Mouse (Mus musculus) intestine, postnatal 0 days (tissue): Measurements from ENCODE around the gene Dnali1. TPM values are rescaled to one million over a fixed set of nuclear protein-coding genes. Genes with fewer than 3 reads are reported as not detected.
A peak's percentile ranks its signal among the peaks of the same experiment; 100 is the strongest.

Experiments
- ATAC-seq: fragments of 200-750 bp; cut with Nextera tagmentation; 2 replicates; pipeline ENCODE4 v1.8.0; 2017; ENCODE audit warnings: mild to moderate bottlenecking, moderate TSS enrichment, moderate library complexity
- H3K27ac ChIP-seq: fragments of 300-500 bp; sonication (generic); 2 replicates; pipeline ENCODE4 v1.5.1; 2014; ENCODE audit warnings: mild to moderate bottlenecking, low read depth, low read length, moderate library complexity
- H3K27me3 ChIP-seq: fragments of 300-500 bp; sonication (generic); replicated peaks from 2 replicates; pipeline ENCODE4 v1.6.1; 2014; ENCODE audit warnings: low read length, mixed read lengths; ENCODE audit not compliant: control insufficient read depth, insufficient read depth
- H3K36me3 ChIP-seq: fragments of 300-500 bp; sonication (generic); 2 replicates; pipeline ENCODE4 v1.6.1; 2014; ENCODE audit warnings: mild to moderate bottlenecking, moderate library complexity; ENCODE audit not compliant: control insufficient read depth, insufficient read depth
- H3K4me1 ChIP-seq: fragments of 300-500 bp; sonication (generic); replicated peaks from 2 replicates; pipeline ENCODE4 v1.6.1; 2014; ENCODE audit warnings: antibody characterized with exemption, low read length, mixed read lengths; ENCODE audit not compliant: control insufficient read depth, insufficient read depth
- H3K4me2 ChIP-seq: fragments of 300-500 bp; sonication (generic); replicated peaks from 2 replicates; pipeline ENCODE4 v1.6.1; 2014; ENCODE audit warnings: low read depth, mild to moderate bottlenecking, moderate library complexity
- H3K4me3 ChIP-seq: fragments of 300-500 bp; sonication (generic); 2 replicates; pipeline ENCODE4 v1.5.1; 2014; ENCODE audit warnings: low read depth, low read length
- H3K9ac ChIP-seq: fragments of 300-500 bp; sonication (generic); 2 replicates; pipeline ENCODE4 v1.6.1; 2014; ENCODE audit warnings: mild to moderate bottlenecking, low read depth, low read length
- H3K9me3 ChIP-seq: fragments of 300-500 bp; sonication (generic); 2 replicates; pipeline ENCODE4 v1.6.1; 2016; ENCODE audit warnings: mixed run types; ENCODE audit not compliant: control insufficient read depth
- CTCF ChIP-seq: sonication (generic); IDR thresholded peaks from 2 replicates; pipeline ENCODE4 v1.5.1; 2016; ENCODE audit warnings: low read depth, mild to moderate bottlenecking, control low read depth, antibody characterized with exemption, moderate library complexity
- WGBS: fragments of 180-500 bp; shearing (Covaris S2); extraction: QIAGEN DNeasy Blood & Tissue Kit; methylation state at CpG from one replicate; pipeline ENCODE4 v1.1.7; 2014; 5-methylcytosine and 5-hydroxymethylcytosine counted together
- polyA plus RNA-seq: library from polyadenylated mRNA; unstranded; fragments of >200 nt; fragmentation: Nextera tagmentation; extraction: Ambion mirVana; gene quantifications from 2 replicates; pipeline ENCODE4 v1.2.1, GENCODE M21; 2015

The Dnali1 gene
- polyA plus RNA-seq, 1 experiment from 2014 or later = not detected

DNA sequence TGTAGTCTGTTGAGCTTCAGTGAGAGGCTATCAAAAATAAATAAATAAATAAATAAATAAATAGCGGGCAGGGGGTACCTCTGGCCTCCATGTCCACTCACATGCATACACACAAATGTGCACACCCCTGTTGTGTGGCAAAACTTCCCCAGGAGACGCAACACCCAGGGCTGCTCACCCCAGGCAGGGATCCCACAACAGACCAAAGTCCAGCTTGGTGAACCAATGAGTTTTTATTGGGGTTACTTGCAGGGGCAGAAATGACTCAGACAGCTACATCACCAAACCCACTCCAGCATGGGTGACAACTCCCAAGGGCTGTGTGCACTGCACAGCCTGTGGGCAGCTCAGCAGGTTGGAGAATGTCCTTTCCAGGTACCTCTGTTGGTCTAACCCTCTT lies 12.2 kb upstream of the Dnali1 start:
- TF ChIP-seq CTCF = no peak
- Histone ChIP-seq H3K27ac (peak overlapping the region; percentile 61), H3K4me1 (no peaks in the 10 kb centered on the region), H3K9ac (no peak overlapping the region), H3K36me3 (peaks cover 34% of the 10 kb centered on the region), H3K27me3 (no peaks in the 10 kb centered on the region), H3K4me3 (no peak overlapping the region), H3K4me2 (no peak overlapping the region), H3K9me3 (no peaks in the 10 kb centered on the region)
- ATAC-seq = peak; percentile 74
- WGBS = 59% methylated on average over 2 of the region's 2 CpGs

DNA sequence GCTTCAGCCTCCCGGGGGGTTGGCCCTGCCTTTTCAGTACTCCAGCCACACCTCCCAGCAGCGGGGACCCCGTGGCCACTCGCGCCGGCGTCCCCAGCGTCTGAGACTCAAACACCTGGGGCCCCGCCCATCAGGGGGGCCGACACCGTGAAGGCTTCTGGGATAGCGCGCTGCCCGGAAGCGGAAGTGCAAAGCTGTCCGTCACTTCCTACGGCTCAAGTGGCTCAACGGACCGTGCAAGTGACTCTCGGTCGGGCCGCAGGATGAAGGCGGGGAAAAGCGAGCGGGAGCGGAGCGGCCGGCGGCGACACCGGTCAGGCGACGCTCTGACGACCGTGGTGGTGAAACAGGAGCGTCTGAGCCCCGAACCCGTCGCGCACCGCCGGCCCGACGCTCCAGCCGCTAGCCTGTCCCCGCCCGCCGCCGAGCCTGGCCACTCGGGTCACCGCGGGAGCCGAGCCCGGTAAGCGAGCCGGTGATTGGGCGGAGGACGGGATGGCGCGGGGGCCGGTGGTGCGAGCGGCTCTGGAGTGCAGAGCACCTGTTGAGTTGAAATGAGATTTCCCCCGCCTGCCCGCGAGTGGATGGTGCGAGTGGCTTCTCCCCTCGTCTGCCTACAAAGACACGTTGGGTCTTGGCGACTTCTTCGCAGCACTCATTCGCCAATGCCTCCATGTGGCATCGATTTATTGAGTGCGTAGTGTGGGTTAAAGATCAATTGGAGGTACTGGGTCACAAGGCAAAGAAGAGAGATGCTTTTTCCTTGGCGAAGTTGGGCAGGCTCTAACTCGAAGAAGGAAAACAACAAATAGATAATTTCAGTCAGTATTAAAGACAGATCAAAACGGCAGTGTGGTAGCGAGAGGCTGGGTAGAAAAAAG lies 1.2 kb upstream of the Dnali1 start, which contains the start of gene Snip1:
Snip1 (plus strand) TSS at position 183 of the 881 bp plus-strand sequence.
- Histone ChIP-seq H3K27ac (peak within 1 kb of the TSS; percentile 87), H3K9me3 (no peaks in the 10 kb centered on the region), H3K36me3 (peaks cover 27% of the 10 kb centered on the region), H3K9ac (peak within 1 kb of the TSS; percentile 88), H3K4me1 (peaks cover 8% of the 10 kb centered on the region), H3K4me3 (peak within 1 kb of the TSS; percentile 83), H3K4me2 (peak within 1 kb of the TSS; percentile 67), H3K27me3 (no peaks in the 10 kb centered on the region)
- ATAC-seq = peak; percentile 95
- WGBS = under 1% methylated on average over 77 of the region's 78 CpGs
- TF ChIP-seq CTCF = no peak

- 67% methylated on average over 8 of the region's 8 CpGs for WGBS
- ATAC-seq = no peak
- H3K9ac ChIP-seq = no peak overlapping the region
- H3K9me3 ChIP-seq = no peaks in the 10 kb centered on the region
- no peak overlapping the region for H3K4me2 ChIP-seq
- no peak overlapping the region for H3K4me3 ChIP-seq
- no peak overlapping the region for H3K27ac ChIP-seq
- no peak for TF ChIP-seq CTCF
- H3K4me1 ChIP-seq = peaks cover 8% of the 10 kb centered on the region
- H3K36me3 ChIP-seq = peaks cover 1% of the 10 kb centered on the region; the same call in 1 of the 2 replicates
- no peaks in the 10 kb centered on the region for H3K27me3 ChIP-seq
Measured at GRCm38 (mm10) chr4:125063829-125064228, 1.7 kb downstream of the Dnali1 start.

- Histone ChIP-seq H3K4me2 (peak overlapping the region; percentile 47), H3K4me1 (no peaks in the 10 kb centered on the region), H3K4me3 (no peak overlapping the region), H3K9me3 (no peaks in the 10 kb centered on the region), H3K36me3 (peaks cover 23% of the 10 kb centered on the region), H3K27ac (no peak overlapping the region), H3K27me3 (no peaks in the 10 kb centered on the region), H3K9ac (no peak overlapping the region)
- peak; percentile 94 for TF ChIP-seq CTCF
- ATAC-seq = peak; percentile 52; the same call in 1 of the 2 replicates
- 2% methylated on average over 8 of the region's 8 CpGs for WGBS
Measured at GRCm38 (mm10) chr4:125059025-125059424, 6.5 kb downstream of the Dnali1 start.

GRCm38 (mm10) chr4:125058033-125058432 lies 7.5 kb downstream of the Dnali1 start:
- Histone ChIP-seq H3K36me3 (peaks cover 33% of the 10 kb centered on the region), H3K4me3 (no peak overlapping the region), H3K27ac (no peak overlapping the region), H3K4me2 (no peak overlapping the region), H3K9me3 (no peaks in the 10 kb centered on the region), H3K9ac (no peak overlapping the region), H3K27me3 (no peaks in the 10 kb centered on the region), H3K4me1 (no peaks in the 10 kb centered on the region)
- ATAC-seq = no peak
- TF ChIP-seq CTCF = no peak
- 44% methylated on average over 5 of the region's 5 CpGs for WGBS

- Histone ChIP-seq H3K9ac (no peak overlapping the region), H3K27me3 (no peaks in the 10 kb centered on the region), H3K4me2 (no peak overlapping the region), H3K9me3 (no peaks in the 10 kb centered on the region), H3K36me3 (peaks cover 40% of the 10 kb centered on the region), H3K4me3 (no peak overlapping the region), H3K27ac (no peak overlapping the region), H3K4me1 (no peaks in the 10 kb centered on the region)
- no peak for ATAC-seq
- TF ChIP-seq CTCF = no peak
- 50% methylated on average over 3 of the region's 3 CpGs for WGBS
Measured at GRCm38 (mm10) chr4:125057273-125057672, 8.2 kb downstream of the Dnali1 start.
